Mouse (Mus musculus) liver, embryonic 12.5 days (tissue): Measurements from ENCODE around the gene Nhlh2. TPM values are rescaled to one million over a fixed set of nuclear protein-coding genes. Genes with fewer than 3 reads are reported as not detected.

Experiments
- ATAC-seq: fragments of 200-750 bp; cut with Nextera tagmentation; 2 replicates; pipeline ENCODE4 v1.8.0; 2017; ENCODE audit warnings: moderate number of reproducible peaks, mild to moderate bottlenecking, moderate library complexity
- H3K27ac ChIP-seq: fragments of 300-500 bp; sonication (generic); 2 replicates; pipeline ENCODE4 v1.5.1; 2016; ENCODE audit warnings: mild to moderate bottlenecking
- H3K27me3 ChIP-seq: fragments of 300-500 bp; sonication (generic); replicated peaks from 2 replicates; pipeline ENCODE4 v1.6.1; 2016; ENCODE audit warnings: mild to moderate bottlenecking, moderate library complexity
- H3K36me3 ChIP-seq: fragments of 300-500 bp; sonication (generic); 2 replicates; pipeline ENCODE4 v1.6.1; 2016; ENCODE audit warnings: mild to moderate bottlenecking, moderate library complexity
- H3K4me1 ChIP-seq: fragments of 300-500 bp; sonication (generic); 2 replicates; pipeline ENCODE4 v1.6.1; 2016
- H3K4me2 ChIP-seq: fragments of 300-500 bp; sonication (generic); 2 replicates; pipeline ENCODE4 v1.6.1; 2016; ENCODE audit warnings: mild to moderate bottlenecking, moderate library complexity
- H3K4me3 ChIP-seq: fragments of 300-500 bp; sonication (generic); 2 replicates; pipeline ENCODE4 v1.5.1; 2016; ENCODE audit warnings: mild to moderate bottlenecking, moderate library complexity
- H3K9ac ChIP-seq: fragments of 300-500 bp; sonication (generic); 2 replicates; pipeline ENCODE4 v1.6.1; 2016; ENCODE audit warnings: mild to moderate bottlenecking, moderate library complexity
- H3K9me3 ChIP-seq: fragments of 300-500 bp; sonication (generic); replicated peaks from 2 replicates; pipeline ENCODE4 v1.6.1; 2016; ENCODE audit warnings: mild to moderate bottlenecking, moderate library complexity
- WGBS: fragments of 180-500 bp; shearing (Covaris S2); methylation state at CpG from one replicate; pipeline ENCODE4 v1.1.7; 2016; ENCODE audit not compliant: insufficient replicate concordance; 5-methylcytosine and 5-hydroxymethylcytosine counted together
- polyA plus RNA-seq: library from polyadenylated mRNA; unstranded; fragments of >200 nt; fragmentation: Nextera tagmentation; extraction: Ambion mirVana; gene quantifications from 2 replicates; pipeline ENCODE4 v1.2.1, GENCODE M21; 2016

The Nhlh2 gene
- polyA plus RNA-seq, 1 experiment from 2014 or later = not detected

DNA sequence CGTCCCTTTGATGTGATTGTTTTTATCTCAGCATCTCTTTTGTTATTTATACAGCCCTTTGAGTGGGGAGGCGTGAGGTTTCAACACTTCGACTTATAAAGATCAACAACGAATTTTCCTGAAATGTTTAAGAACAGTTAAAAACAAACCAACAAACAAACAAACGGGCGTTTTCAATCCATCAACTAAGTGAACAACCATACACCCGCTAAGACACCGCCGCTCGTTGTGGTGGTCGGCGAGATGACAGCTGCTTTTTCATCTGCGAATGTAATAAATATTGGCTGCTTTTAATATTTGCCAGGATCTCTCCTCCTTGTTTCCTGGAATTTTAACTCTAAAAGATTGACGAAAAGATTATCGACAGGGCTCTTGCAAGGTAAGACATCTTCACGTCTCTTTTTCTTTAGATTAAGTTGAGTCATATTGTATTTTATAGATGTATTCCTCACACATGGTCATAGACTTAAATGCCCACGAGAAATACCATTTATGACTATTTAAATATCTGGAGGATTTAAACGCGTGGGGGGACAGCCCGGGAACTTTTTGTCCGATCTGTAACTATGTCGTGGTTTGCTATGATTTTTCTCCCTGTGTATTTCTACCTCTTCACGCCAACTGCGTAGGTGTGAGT lies 923 bp downstream of the Nhlh2 start:
- ATAC-seq = no peak
- no peak overlapping the region for H3K9ac ChIP-seq
- H3K27me3 ChIP-seq = peaks cover 75% of the 10 kb centered on the region
- peak overlapping the region; percentile 48 for H3K4me2 ChIP-seq
- no peak overlapping the region for H3K27ac ChIP-seq
- no peaks in the 10 kb centered on the region for H3K36me3 ChIP-seq
- 5% methylated on average over 24 of the region's 24 CpGs for WGBS
- H3K4me1 ChIP-seq = peaks cover 15% of the 10 kb centered on the region; the same call in 1 of the 2 replicates
- no peaks in the 10 kb centered on the region for H3K9me3 ChIP-seq
- H3K4me3 ChIP-seq = no peak overlapping the region

GRCm38 (mm10) chr3:102011318-102012075 lies 1.6 kb downstream of the Nhlh2 start:
- no peaks in the 10 kb centered on the region for H3K9me3 ChIP-seq
- H3K4me1 ChIP-seq = peaks cover 15% of the 10 kb centered on the region; the same call in 1 of the 2 replicates
- peaks cover 82% of the 10 kb centered on the region for H3K27me3 ChIP-seq
- H3K27ac ChIP-seq = no peak overlapping the region
- H3K4me3 ChIP-seq = no peak overlapping the region
- no peaks in the 10 kb centered on the region for H3K36me3 ChIP-seq
- H3K4me2 ChIP-seq = peak overlapping the region; percentile 48
- 2% methylated on average over 48 of the region's 48 CpGs for WGBS
- no peak overlapping the region for H3K9ac ChIP-seq
- ATAC-seq = no peak

DNA sequence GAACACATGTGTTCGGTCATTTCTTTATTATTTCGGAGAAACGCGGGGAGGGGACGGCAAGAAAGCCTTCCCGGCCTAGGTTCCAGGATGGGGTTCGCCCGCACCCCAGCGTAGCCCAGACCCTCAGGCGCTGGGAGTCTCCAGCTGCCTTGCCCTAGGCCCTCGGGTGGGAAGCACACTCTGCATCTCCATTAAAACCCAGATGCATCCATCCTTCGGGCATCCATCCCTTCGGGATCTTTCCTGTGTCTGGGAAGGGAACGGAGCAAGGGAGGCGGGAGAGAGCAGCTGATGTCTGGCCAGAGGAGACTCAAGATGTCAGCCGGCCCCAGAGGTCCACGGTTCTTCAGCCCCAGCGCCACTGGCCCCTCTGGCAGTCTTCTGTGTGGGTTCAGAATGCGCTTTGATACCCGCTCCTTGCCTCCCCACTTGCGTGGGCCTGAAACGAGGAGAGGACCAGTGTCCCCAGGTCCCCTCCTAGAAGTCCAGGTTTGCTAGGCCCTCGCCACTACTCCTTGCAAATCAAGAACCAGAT lies 2.3 kb downstream of the Nhlh2 start:
- 6% methylated on average over 23 of the region's 23 CpGs for WGBS
- peak overlapping the region; percentile 48 for H3K4me2 ChIP-seq
- H3K27me3 ChIP-seq = peaks cover 88% of the 10 kb centered on the region
- no peak overlapping the region for H3K9ac ChIP-seq
- peaks cover 15% of the 10 kb centered on the region; the same call in 1 of the 2 replicates for H3K4me1 ChIP-seq
- no peak overlapping the region for H3K4me3 ChIP-seq
- H3K36me3 ChIP-seq = no peaks in the 10 kb centered on the region
- no peak overlapping the region for H3K27ac ChIP-seq
- no peaks in the 10 kb centered on the region for H3K9me3 ChIP-seq
- ATAC-seq = no peak

- H3K4me2 ChIP-seq = peak overlapping the region; percentile 48
- no peak for ATAC-seq
- peaks cover 91% of the 10 kb centered on the region for H3K27me3 ChIP-seq
- no peak overlapping the region for H3K27ac ChIP-seq
- peaks cover 15% of the 10 kb centered on the region; the same call in 1 of the 2 replicates for H3K4me1 ChIP-seq
- H3K9ac ChIP-seq = no peak overlapping the region
- H3K36me3 ChIP-seq = no peaks in the 10 kb centered on the region
- WGBS = under 1% methylated on average over 53 of the region's 53 CpGs
- H3K4me3 ChIP-seq = peak overlapping the region; percentile 17
- H3K9me3 ChIP-seq = no peaks in the 10 kb centered on the region
Measured at GRCm38 (mm10) chr3:102012611-102013211, 2.8 kb downstream of the Nhlh2 start.

DNA sequence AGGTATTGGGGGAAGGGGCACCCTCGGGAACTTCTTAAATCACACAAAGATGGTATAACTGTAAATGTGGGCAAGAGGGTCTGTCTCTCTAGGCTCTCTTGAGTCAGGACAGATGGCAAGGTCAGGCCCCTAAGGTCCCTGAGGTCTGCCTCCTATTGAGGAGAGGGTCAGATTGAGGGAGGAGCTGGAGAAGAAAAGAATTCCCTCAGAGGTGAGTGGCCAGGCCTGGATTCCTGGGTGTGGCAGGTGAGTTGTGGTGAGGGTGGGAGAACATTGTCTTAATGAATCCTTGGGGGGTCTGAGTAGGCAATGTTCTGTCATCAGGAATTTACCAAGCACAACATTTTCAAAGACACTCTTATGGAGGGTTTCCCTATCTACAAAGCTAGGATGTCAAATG lies 10.7 kb downstream of the Nhlh2 start:
- no peak for ATAC-seq
- H3K9ac ChIP-seq = no peak overlapping the region
- H3K9me3 ChIP-seq = no peaks in the 10 kb centered on the region
- peaks cover 10% of the 10 kb centered on the region for H3K4me1 ChIP-seq
- no peak overlapping the region for H3K4me2 ChIP-seq
- H3K27ac ChIP-seq = no peak overlapping the region
- no peak overlapping the region for H3K4me3 ChIP-seq
- 54% methylated on average over 1 of the region's 1 CpGs for WGBS
- no peaks in the 10 kb centered on the region for H3K36me3 ChIP-seq
- peaks cover 71% of the 10 kb centered on the region for H3K27me3 ChIP-seq

GRCm38 (mm10) chr3:102022721-102023120 lies 12.8 kb downstream of the Nhlh2 start:
- no peak overlapping the region for H3K4me3 ChIP-seq
- peak overlapping the region; percentile 65; the same call in 1 of the 2 replicates for H3K4me2 ChIP-seq
- no peak overlapping the region for H3K27ac ChIP-seq
- WGBS = 6% methylated on average over 1 of the region's 2 CpGs
- no peaks in the 10 kb centered on the region for H3K9me3 ChIP-seq
- no peak overlapping the region for H3K9ac ChIP-seq
- no peaks in the 10 kb centered on the region for H3K36me3 ChIP-seq
- peaks cover 10% of the 10 kb centered on the region for H3K4me1 ChIP-seq
- peaks cover 53% of the 10 kb centered on the region for H3K27me3 ChIP-seq
- ATAC-seq = no peak

DNA sequence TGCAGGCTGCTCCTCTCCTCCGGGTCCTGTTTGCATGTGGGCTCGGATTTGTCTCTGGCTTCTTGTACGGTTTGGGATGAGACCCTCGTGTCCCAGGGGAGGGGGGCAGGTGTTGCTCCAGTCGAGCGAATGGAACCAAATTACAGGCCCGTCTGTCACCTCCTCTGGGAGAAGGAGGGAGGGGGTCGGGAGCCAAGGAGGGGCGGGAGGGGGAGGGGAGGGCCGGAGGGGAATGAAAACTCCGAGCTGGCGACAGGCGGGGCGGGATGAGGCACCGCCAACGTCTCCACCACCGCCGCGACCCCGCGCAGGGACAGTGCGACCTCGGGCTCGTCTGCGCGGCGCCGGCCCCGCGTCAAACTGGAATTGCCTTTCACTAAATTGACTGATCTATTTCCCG lies 13.5 kb downstream of the Nhlh2 start:
- Histone ChIP-seq H3K4me2 (peak overlapping the region; percentile 65), H3K27ac (no peak overlapping the region), H3K9ac (0 out of 2 replicates have a peak overlapping the region, but pooled peaks have one; percentile 17), H3K27me3 (peaks cover 50% of the 10 kb centered on the region), H3K9me3 (no peaks in the 10 kb centered on the region), H3K4me1 (peaks cover 10% of the 10 kb centered on the region), H3K36me3 (no peaks in the 10 kb centered on the region), H3K4me3 (peak overlapping the region; percentile 34)
- no peak for ATAC-seq
- 1% methylated on average over 29 of the region's 31 CpGs for WGBS

DNA sequence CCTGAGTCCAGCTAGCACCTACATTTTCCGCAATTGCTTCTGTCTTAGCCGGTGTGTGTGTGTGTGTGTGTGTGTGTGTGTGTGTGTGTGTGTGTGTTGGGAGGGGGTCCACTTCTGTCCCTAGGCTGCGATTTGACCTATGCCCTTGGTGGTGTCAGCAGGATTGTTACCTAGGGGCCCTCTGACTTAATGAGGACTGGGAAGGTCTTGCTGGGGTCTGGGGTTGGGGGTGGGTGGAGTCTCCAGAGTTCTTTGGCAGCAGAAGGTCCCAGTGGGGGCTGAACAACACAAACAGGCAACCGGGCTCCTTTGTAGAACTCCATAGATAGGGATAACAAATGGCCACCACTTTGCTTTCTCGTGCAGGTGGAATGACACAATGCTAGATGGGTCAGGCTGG lies 14.0 kb downstream of the Nhlh2 start:
- no peak for ATAC-seq
- Histone ChIP-seq H3K4me3 (peak overlapping the region; percentile 34), H3K4me2 (peak overlapping the region; percentile 65), H3K27ac (no peak overlapping the region), H3K4me1 (peaks cover 10% of the 10 kb centered on the region), H3K36me3 (no peaks in the 10 kb centered on the region), H3K9me3 (no peaks in the 10 kb centered on the region), H3K27me3 (peaks cover 50% of the 10 kb centered on the region), H3K9ac (no peak overlapping the region)
- 14% methylated on average over 5 of the region's 5 CpGs for WGBS

GRCm38 (mm10) chr3:102024981-102025451 lies 15.1 kb downstream of the Nhlh2 start:
- Histone ChIP-seq H3K36me3 (no peaks in the 10 kb centered on the region), H3K27ac (no peak overlapping the region), H3K9me3 (no peaks in the 10 kb centered on the region), H3K4me3 (no peak overlapping the region), H3K9ac (no peak overlapping the region), H3K27me3 (peaks cover 50% of the 10 kb centered on the region), H3K4me1 (peaks cover 10% of the 10 kb centered on the region), H3K4me2 (no peak overlapping the region)
- 47% methylated on average over 9 of the region's 9 CpGs for WGBS
- no peak for ATAC-seq

- 61% methylated on average over 5 of the region's 5 CpGs for WGBS
- Histone ChIP-seq H3K36me3 (no peaks in the 10 kb centered on the region), H3K4me3 (no peak overlapping the region), H3K27me3 (peaks cover 46% of the 10 kb centered on the region), H3K4me1 (peaks cover 10% of the 10 kb centered on the region), H3K9me3 (no peaks in the 10 kb centered on the region), H3K4me2 (no peak overlapping the region), H3K27ac (no peak overlapping the region), H3K9ac (no peak overlapping the region)
- no peak for ATAC-seq
Measured at GRCm38 (mm10) chr3:102025659-102026058, 15.8 kb downstream of the Nhlh2 start.

- no peaks in the 10 kb centered on the region for H3K36me3 ChIP-seq
- peaks cover 10% of the 10 kb centered on the region for H3K4me1 ChIP-seq
- H3K27ac ChIP-seq = no peak overlapping the region
- no peak overlapping the region for H3K4me3 ChIP-seq
- no peak overlapping the region for H3K9ac ChIP-seq
- no peaks in the 10 kb centered on the region for H3K9me3 ChIP-seq
- H3K4me2 ChIP-seq = no peak overlapping the region
- 0 out of 2 replicates have a peak, but pooled peaks have one; percentile 21 for ATAC-seq
- H3K27me3 ChIP-seq = peaks cover 31% of the 10 kb centered on the region
- 53% methylated on average over 6 of the region's 6 CpGs for WGBS
Measured at GRCm38 (mm10) chr3:102027880-102028279, 18.0 kb downstream of the Nhlh2 start.

- H3K9ac ChIP-seq = no peak overlapping the region
- WGBS = 73% methylated on average over 5 of the region's 5 CpGs
- no peak overlapping the region for H3K27ac ChIP-seq
- no peak overlapping the region for H3K4me3 ChIP-seq
- H3K27me3 ChIP-seq = 0 out of 2 replicates have a peak, but pooled peaks cover under 1% of the 10 kb centered on the region
- H3K36me3 ChIP-seq = no peaks in the 10 kb centered on the region
- H3K4me1 ChIP-seq = no peaks in the 10 kb centered on the region
- no peak for ATAC-seq
- H3K9me3 ChIP-seq = no peaks in the 10 kb centered on the region
- no peak overlapping the region for H3K4me2 ChIP-seq
Measured at GRCm38 (mm10) chr3:102037806-102038205, 27.9 kb downstream of the Nhlh2 start.
